Mouse (Mus musculus): Measurements from ENCODE around the gene Dyrk1a. TPM values are rescaled to one million over a fixed set of nuclear protein-coding genes. Genes with fewer than 3 reads are reported as not detected.

The Dyrk1a gene
- total and polyA plus RNA-seq, 3 experiments, result 32.4 to 53.7 (median 40.4) TPM

DNA sequence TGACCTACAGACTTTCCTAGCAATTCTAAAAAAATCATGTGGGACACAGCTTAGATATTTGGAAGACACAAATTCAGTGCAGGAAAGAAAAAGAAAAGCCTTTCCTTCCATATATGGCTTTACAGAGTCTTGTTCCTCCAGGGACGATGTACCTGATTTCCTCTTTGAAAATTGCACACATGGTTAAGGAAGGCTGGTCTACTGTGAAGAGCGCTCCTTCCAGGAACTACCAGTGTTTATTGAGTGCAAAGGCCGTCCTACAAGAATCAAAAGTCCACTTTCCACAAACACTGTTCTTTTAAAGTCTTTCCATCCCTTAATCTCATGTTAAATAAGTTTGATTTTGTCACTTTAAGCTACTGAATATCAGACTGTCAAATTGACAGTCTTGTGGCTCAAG, 42.3 kb upstream of the Dyrk1a start (continued):
- TF ChIP-seq MEF2A (IDR thresholded peaks at IDR 0.05; ENCODE audit: borderline replicate concordance, low read depth, low read length) (no peak), CTCF (conservative IDR thresholded peaks at IDR 0.05 in 1 of 2, IDR thresholded peaks at IDR 0.05 in 1 of 2; ENCODE audit: low read depth in 2 of 2, low read length in 2 of 2) (no peak), HCFC1 (IDR thresholded peaks at IDR 0.05; ENCODE audit: low read depth, low read length) (0 out of 2 replicates have a peak, but pooled peaks have one; percentile 18), POLR2A (IDR thresholded peaks at IDR 0.05; ENCODE audit: low read depth, low read length) (no peak), RCOR1 (conservative IDR thresholded peaks at IDR 0.05; ENCODE audit: low read depth, low read length) (no peak), BHLHE40 (IDR thresholded peaks at IDR 0.05; ENCODE audit: low read depth, low read length) (no peak), POLR2AphosphoS2 (IDR thresholded peaks at IDR 0.05; ENCODE audit: low read depth, low read length) (no peak)

DNA sequence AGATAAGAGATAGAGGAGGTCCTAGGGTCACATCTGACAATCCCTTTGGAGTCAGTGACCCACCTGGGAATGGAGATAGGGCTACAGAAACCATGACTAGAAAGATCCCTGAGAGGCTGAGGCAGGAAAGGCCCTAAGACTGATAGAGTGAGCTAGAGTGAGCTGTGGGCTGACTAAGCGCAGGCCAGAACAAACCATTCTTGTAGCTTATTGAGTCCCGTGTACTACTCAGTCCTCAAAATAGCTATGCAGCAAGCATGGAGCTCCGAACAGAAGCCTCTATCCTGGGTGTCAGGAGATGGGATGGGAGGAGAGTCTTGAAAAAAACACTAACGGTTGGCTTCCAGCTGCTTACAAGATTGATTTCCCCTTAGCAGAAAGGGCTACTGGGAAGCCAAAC, 38.5 kb upstream of the Dyrk1a start:
- in situ Hi-C loops (cut with MboI; ENCODE audit: low pct_ligation_motif_present, low pct_unique_long_range_greater_than_20kb, low sequenced_read_pairs), result no loop called here
- Histone ChIP-seq H3K9me3 (replicated peaks; ENCODE audit: low read length) (no peaks in the 10 kb centered on the region), H3K4me2 (ENCODE audit: insufficient read depth, low read depth, poor library complexity, severe bottlenecking) (no peak overlapping the region), H3K9ac (ENCODE audit: insufficient read depth, low read depth) (no peak overlapping the region), H3K4me1 (ENCODE audit: control insufficient read depth in 1 of 2, insufficient read depth in 2 of 2) (peaks cover 12 to 34% of the 10 kb centered on the region in 2 experiments), H3K4me3 (replicated peaks in 1 of 3; ENCODE audit: low read depth in 2 of 3, low read length in 2 of 3, poor library complexity in 1 of 3) (no peak overlapping the region), H3K79me2 (replicated peaks; ENCODE audit: control insufficient read depth, extremely low read depth, insufficient read depth, poor library complexity, severe bottlenecking) (no peaks in the 10 kb centered on the region), H3K27ac (ENCODE audit: insufficient read depth, low read depth) (no peak overlapping the region), H3K36me3 (replicated peaks in 1 of 2; ENCODE audit: control insufficient read depth in 1 of 2, insufficient read depth in 1 of 2, low read length in 1 of 2) (peaks cover 0 to 8% of the 10 kb centered on the region in 2 experiments), H3K27me3 (replicated peaks) (no peaks in the 10 kb centered on the region)
- no peak for DNase-seq (ENCODE audit: extremely low read depth)
- dilution Hi-C loops (cut with MboI; ENCODE audit: extremely low pct_ligation_motif_present, extremely low pct_unique_long_range_greater_than_20kb, low sequenced_read_pairs), result no loop called here
- TF ChIP-seq ZKSCAN1 (IDR thresholded peaks at IDR 0.05; ENCODE audit: borderline replicate concordance, low read depth, low read length) (peak; percentile 66), GABPA (IDR thresholded peaks at IDR 0.05; ENCODE audit: insufficient replicate concordance, low read depth, low read length) (no peak)

DNA sequence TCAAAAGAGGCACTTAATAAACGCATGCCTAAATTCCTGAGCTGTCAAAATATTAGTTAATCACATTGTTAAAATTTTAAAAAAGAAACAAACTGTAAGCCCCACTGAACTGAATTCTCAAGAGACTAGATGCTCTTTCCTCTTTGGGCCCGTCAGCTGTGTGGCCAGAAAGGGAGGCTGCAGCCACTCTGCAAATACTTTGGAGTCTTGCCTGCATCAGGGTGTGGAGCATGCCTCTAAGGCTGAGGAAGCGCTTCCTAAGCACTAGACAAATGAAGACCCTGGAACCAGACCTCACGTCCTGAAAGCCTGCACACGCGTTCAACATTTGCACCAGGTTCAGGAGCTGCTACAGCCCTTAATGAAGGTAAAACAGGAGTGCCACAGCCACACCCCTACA, 36.1 kb upstream of the Dyrk1a start:
- Histone ChIP-seq H3K4me1 (ENCODE audit: control insufficient read depth in 1 of 2, insufficient read depth in 2 of 2) (peaks cover 9 to 36% of the 10 kb centered on the region in 2 experiments), H3K27me3 (replicated peaks) (no peaks in the 10 kb centered on the region), H3K9ac (ENCODE audit: insufficient read depth, low read depth) (no peak overlapping the region), H3K4me2 (ENCODE audit: insufficient read depth, low read depth, poor library complexity, severe bottlenecking) (0 out of 2 replicates have a peak overlapping the region, but pooled peaks have one; percentile 2), H3K27ac (ENCODE audit: insufficient read depth, low read depth) (no peak overlapping the region), H3K36me3 (replicated peaks in 1 of 2; ENCODE audit: control insufficient read depth in 1 of 2, insufficient read depth in 1 of 2, low read length in 1 of 2) (peaks cover 0 to 4% of the 10 kb centered on the region in 2 experiments), H3K4me3 (replicated peaks in 1 of 3; ENCODE audit: low read depth in 2 of 3, low read length in 2 of 3, poor library complexity in 1 of 3) (no peak overlapping the region), H3K9me3 (replicated peaks; ENCODE audit: low read length) (no peaks in the 10 kb centered on the region), H3K79me2 (replicated peaks; ENCODE audit: control insufficient read depth, extremely low read depth, insufficient read depth, poor library complexity, severe bottlenecking) (no peaks in the 10 kb centered on the region)
- no peak for TF ChIP-seq POLR2AphosphoS2 (IDR thresholded peaks at IDR 0.05; ENCODE audit: low read depth, low read length)
- no peak for TF ChIP-seq KAT2A (IDR thresholded peaks at IDR 0.05; ENCODE audit: insufficient replicate concordance, low read length)
- no peak for TF ChIP-seq NELFE (IDR thresholded peaks at IDR 0.05; ENCODE audit: low read depth, low read length)
- no peak for TF ChIP-seq TCF12 (IDR thresholded peaks at IDR 0.05; ENCODE audit: low read depth, low read length)
- TF ChIP-seq USF2 (conservative IDR thresholded peaks at IDR 0.05; ENCODE audit: low read depth, low read length), result no peak
- dilution Hi-C loops (cut with MboI; ENCODE audit: extremely low pct_ligation_motif_present, extremely low pct_unique_long_range_greater_than_20kb, low sequenced_read_pairs), result no loop called here
- in situ Hi-C loops (cut with MboI; ENCODE audit: low pct_ligation_motif_present, low pct_unique_long_range_greater_than_20kb, low sequenced_read_pairs), result no loop called here
- DNase-seq (ENCODE audit: extremely low read depth), result peak; percentile 23
